Mouse (Mus musculus) telencephalon, adult 2 months (tissue): ENCODE measurements at regions not wholly inside any gene's neighbourhood (a gene's known extent, or its start where the extent isn't known, plus 50 kb on each side); places are given as distances from the start of the nearest gene placed in this dataset.

Experiments used
- DNase-seq: peaks from one replicate; pipeline ENCODE4 v3.0.0-alpha.2; 2011; ENCODE audit warnings: low read depth, low spot score

DNA sequence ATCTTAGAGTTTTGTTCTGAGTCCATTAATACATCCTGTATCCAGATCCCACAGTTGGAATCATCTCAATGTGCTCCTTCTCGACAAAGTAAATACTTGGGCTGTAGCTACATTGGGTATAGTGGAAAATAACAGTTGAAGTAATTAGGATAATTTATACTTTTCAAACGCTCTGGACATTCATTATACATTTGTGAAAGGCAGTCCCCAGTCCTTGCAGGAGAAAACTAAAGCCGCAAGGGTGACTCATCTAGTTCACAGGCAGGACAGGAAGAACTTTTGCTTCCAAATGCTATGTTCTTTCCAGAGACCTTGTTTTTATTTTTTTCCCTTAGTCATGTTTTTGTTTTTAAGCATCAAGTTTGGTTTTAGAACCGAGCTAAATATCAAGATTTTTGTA, 218.8 kb downstream of the Gpr37 start:
- DNase-seq, result no peak

DNA sequence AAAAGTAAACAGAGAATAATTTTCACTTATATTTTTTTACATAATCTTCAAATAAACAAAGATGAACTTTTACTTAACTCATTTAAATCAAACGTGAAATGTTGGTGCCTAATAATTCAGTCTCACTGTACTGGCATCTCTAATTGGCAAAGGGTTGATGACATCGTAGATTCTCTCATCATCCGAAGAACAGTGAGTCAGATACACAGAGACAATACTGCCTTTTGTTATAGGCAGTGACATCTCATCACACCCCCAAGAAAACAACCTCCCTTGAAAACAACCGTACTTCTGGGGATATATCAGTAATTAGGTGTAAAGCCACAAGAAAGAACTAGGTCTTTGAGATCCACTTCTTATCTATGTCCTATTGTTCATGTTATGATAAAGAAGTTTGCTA, 227.5 kb downstream of the Gpr37 start:
- peak; percentile 21 for DNase-seq

DNA sequence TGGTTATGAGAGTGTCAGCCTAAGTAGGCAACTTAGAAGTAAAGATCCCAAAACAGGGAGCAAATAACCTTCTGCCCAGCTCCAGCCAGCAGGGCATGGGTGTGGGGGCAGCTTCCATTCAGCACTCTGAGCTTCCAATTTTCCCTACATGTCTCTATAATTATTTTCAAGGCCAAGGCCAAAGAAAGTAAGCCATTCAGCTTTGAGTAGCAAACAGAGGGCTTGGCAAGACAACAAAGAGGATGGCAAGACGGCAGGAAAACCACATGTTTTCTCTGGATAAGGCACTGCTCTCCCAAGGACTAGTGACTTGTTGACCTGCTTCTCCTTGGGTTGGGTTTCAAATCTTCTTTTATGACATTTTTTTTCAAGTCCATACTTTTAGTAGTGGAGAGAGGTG, 240.1 kb downstream of the Gpr37 start:
- DNase-seq, result no peak

DNA sequence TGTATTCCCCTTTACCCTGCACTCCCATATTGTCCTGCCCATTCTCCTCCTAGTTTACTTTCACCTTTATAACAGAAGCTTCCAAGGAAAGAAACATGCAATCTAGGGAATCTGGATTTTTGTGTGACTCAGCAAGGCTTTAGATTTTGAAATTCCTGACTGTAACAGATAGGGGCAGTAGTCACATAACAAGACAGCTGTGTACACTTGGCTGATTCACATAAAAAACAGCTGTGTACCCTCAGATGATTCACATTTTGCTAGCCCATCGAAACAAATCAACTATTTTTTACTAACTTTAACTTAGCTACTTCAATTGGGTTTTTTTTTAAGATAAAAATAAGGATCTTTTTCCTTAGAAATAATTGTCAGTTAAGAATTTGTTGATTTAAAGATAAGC, 240.6 kb downstream of the Gpr37 start:
- no peak for DNase-seq

DNA sequence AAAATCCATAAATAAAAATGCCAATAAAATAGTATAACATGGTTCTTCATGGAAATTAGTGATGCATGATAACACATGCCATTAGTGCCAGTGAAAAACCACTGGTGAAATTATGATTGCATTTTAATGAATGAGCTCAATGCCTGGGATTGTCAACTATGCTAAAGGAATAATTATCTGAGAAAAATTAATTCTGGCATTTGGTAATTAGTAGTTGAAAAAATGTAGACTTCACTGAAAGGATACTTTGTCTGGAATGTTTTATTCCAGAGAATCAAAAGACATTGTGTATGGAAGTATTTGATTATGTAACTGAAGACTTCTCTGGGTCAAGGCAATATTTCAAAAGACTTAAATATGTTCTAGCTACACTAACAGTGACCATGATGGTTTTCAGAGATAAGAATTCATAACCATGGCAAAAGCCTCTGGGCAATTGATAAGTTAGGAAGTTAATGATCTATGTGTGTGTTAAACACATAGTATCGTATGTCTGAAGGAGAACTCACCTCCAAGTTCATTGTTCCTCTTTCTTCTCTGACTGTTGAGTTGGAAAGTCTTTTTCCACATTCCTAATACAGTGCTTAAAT, 245.1 kb downstream of the Gpr37 start:
- DNase-seq, result no peak

DNA sequence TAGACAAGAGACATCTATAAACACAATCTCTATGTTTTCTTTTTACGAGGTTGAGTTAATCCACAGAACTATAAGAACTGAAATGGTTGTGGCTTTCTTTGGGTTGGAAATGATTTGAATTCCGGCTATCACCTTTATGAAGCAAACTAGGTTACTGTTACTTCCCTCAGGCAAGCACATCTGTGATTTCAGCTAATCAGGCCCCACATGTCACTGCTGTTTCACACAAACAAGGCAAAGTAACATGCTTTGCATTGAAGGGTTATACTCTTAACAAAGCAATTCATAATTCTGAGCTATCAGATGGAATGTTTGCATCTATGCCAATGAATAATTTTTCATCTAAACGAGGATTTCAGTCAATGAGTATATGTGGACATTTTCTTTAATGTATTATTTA, 246.4 kb downstream of the Gpr37 start:
- DNase-seq, result no peak

DNA sequence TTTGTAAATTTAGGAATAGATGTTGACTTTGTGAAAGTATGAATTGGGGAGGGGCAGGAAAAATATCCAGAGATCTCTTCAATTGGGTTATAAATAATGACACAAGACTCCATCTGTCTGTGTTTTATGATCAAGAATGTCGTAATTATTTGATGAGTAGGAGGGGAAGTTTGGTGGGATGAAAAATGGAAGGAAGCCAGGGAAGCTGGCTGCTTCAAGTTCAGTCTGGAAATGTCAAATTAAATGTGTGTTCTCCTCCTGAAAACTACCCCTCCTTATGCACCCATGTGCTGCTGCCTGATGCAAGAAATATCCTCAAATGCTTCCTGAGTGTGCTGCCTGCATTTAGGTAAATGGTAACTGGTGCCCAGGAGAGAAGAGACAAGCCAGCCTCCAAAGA, 246.8 kb downstream of the Gpr37 start:
- DNase-seq, result peak; percentile 62

DNA sequence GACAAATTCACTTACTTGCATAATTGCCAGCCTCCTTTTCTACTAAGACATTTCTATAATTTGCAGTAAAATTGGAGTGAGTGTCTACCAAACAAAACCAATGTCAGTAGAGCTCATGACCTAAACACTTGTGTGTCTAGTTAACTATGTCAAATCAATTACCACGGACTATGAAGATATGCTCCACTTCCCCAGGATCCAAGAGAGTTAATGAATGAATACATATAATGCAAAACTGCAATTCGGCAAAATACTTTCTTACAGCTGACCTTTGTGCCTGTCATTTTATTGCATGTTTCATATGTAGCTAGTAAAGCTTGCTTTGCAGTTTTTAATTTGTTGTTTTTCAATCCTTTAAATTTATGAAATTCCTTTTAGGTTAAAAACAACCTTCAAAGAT, 248.4 kb downstream of the Gpr37 start:
- DNase-seq, result no peak

DNA sequence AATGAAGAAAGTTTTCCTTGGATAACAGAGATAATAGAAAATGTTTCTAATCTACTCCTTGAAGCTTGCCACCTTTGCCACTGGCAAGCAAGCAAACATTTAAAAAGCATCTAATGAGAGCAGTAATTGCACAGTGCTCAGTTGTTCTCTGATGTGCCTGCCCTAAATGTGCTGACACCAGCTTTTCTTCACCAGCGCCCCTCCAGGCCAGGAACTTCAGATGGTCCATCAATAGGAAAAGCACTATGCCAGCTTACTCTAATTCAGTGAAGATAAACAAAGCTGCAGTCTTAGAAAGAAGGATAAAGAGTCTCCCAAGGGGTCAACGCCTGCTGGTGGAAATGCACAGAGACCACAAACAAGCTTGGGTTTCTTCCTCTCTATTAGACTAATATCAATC, 252.7 kb downstream of the Gpr37 start:
- DNase-seq, result no peak

DNA sequence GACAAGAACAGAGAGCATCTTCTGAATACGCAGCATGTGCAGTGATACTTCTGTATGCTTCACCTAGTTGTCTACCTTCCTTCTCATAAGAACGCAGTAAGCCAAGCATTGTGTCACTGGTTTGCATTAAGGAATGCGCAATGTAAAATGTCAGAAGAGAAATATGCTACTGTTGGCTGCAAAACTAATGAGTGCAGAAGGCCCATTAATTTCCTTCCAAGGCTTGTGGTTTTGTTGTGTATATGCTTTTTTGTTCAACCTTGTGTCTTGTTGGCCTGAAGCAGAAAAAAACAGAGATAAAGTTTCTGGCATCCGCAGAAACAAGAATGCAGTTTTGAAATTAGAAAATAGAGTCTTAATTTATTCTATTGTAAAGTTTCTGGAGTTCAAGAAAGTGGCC, 261.5 kb downstream of the Gpr37 start:
- no peak for DNase-seq

DNA sequence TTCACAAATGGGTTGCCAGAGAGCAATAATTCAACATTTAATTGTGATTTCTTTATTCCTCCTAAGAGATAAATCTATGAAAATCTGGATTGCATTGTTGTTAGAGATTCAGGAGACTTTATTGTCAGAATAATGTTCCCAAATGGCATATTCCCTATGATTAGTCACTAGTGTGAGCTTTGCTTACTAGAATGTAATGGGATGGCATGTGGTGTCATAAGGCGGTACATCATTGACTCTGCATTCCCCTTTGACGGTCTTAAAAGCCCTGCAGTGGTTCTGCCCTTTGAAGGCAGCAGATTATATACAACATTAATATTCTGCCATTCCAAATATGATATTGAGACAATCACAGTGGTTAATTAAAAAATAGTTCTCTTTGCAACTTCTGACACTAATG, 271.7 kb downstream of the Gpr37 start:
- no peak for DNase-seq

DNA sequence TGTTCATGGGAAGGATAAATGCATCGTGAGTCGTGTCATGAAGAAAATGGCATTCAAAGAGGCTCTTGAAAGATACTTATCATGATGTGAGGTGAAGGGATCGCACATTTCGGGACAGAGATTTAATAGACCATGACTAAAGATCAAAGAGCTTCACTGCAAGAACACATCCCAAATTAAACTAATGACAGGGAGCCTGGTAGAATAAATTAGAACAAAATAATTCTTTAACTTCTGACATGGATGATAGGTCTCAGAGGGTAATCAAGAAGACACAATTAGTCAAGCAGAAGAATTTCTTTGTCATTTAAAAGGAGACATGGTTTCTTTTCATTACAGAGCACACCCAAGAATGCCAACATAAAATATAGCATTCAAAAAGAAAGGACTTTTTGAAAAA, 300.7 kb downstream of the Gpr37 start:
- DNase-seq, result no peak
